Mouse (Mus musculus) c-Kit-negative CD71-positive TER-119-positive erythroid progenitor cells, embryonic 14.5 days (primary cell): ENCODE data around the gene Stx8.

Source experiments
- DNase-seq: peaks from one replicate; pipeline ENCODE4 v3.0.0-alpha.2; 2013; ENCODE audit warnings: low read depth, low spot score

The Stx8 gene

GRCm38 (mm10) chr11:68227837-68228236, 261.8 kb downstream of the Stx8 start:
- DNase-seq = no peak

- DNase-seq = no peak
Observed at GRCm38 (mm10) chr11:68228941-68229665, 263.1 kb downstream of the Stx8 start.

- DNase-seq = no peak
Observed at GRCm38 (mm10) chr11:68231558-68231957, 265.6 kb downstream of the Stx8 start.

GRCm38 (mm10) chr11:68233469-68233965, 267.5 kb downstream of the Stx8 start:
- no peak for DNase-seq

GRCm38 (mm10) chr11:68239756-68240155, 273.8 kb downstream of the Stx8 start:
- no peak for DNase-seq

- no peak for DNase-seq
Observed at GRCm38 (mm10) chr11:68244254-68244991, 278.4 kb downstream of the Stx8 start.

GRCm38 (mm10) chr11:68244992-68245261, 278.9 kb downstream of the Stx8 start:
- DNase-seq = no peak

- no peak for DNase-seq
Observed at GRCm38 (mm10) chr11:68247897-68248296, 281.9 kb downstream of the Stx8 start.

- no peak for DNase-seq
Observed at GRCm38 (mm10) chr11:68250106-68250505, 284.1 kb downstream of the Stx8 start.

GRCm38 (mm10) chr11:68253531-68253930, 287.5 kb downstream of the Stx8 start:
- DNase-seq = no peak
